Mouse (Mus musculus): ENCODE data around the gene Prdx5. TPM values are rescaled to one million over a fixed set of nuclear protein-coding genes. Genes with fewer than 3 reads are reported as not detected.
A peak's percentile ranks its signal among the peaks of the same experiment; 100 is the strongest.

Prdx5 gene
- polyA plus RNA-seq, 1 experiment from 2014 or later = 912 TPM

GRCm38 (mm10) chr19:6907811-6908540, 1.9 kb downstream of the Prdx5 start:
- Histone ChIP-seq H3K4me1 (replicated peaks; ENCODE audit: control insufficient read depth, insufficient read depth, low read length) (peaks cover 4% of the 10 kb centered on the region; the same call in 1 of the 2 replicates), H3K9ac (ENCODE audit: low read depth, low read length) (peak overlapping the region; percentile 68), H3K36me3 (ENCODE audit: control insufficient read depth, insufficient read depth) (peaks cover 47% of the 10 kb centered on the region), H3K4me2 (replicated peaks; ENCODE audit: low read depth) (peak overlapping the region; percentile 68), H3K4me3 (ENCODE audit: low read depth, low read length) (peak overlapping the region; percentile 64), H3K27ac (ENCODE audit: low read depth, low read length) (no peak overlapping the region), H3K9me3 (ENCODE audit: control insufficient read depth) (no peaks in the 10 kb centered on the region), H3K27me3 (replicated peaks; ENCODE audit: control insufficient read depth, insufficient read depth, low read length) (no peaks in the 10 kb centered on the region)
- WGBS = 74% methylated on average over 7 of the region's 7 CpGs
- peak; percentile 39 for TF ChIP-seq CTCF (IDR thresholded peaks at IDR 0.05; ENCODE audit: low read depth)
- no peak for ATAC-seq

GRCm38 (mm10) chr19:6907094-6907493, 2.8 kb downstream of the Prdx5 start:
- Histone ChIP-seq H3K27ac (ENCODE audit: low read depth, low read length) (no peak overlapping the region), H3K9ac (ENCODE audit: low read depth, low read length) (0 out of 2 replicates have a peak overlapping the region, but pooled peaks have one; percentile 1), H3K36me3 (ENCODE audit: control insufficient read depth, insufficient read depth) (peaks cover 38% of the 10 kb centered on the region), H3K4me2 (replicated peaks; ENCODE audit: low read depth) (peak overlapping the region; percentile 68; the same call in 1 of the 2 replicates), H3K27me3 (replicated peaks; ENCODE audit: control insufficient read depth, insufficient read depth, low read length) (no peaks in the 10 kb centered on the region), H3K9me3 (ENCODE audit: control insufficient read depth) (no peaks in the 10 kb centered on the region), H3K4me1 (replicated peaks; ENCODE audit: control insufficient read depth, insufficient read depth, low read length) (peaks cover 4% of the 10 kb centered on the region; the same call in 1 of the 2 replicates), H3K4me3 (ENCODE audit: low read depth, low read length) (no peak overlapping the region)
- TF ChIP-seq CTCF (IDR thresholded peaks at IDR 0.05; ENCODE audit: low read depth) = no peak
- ATAC-seq = no peak
- WGBS = 91% methylated on average over 8 of the region's 8 CpGs

DNA sequence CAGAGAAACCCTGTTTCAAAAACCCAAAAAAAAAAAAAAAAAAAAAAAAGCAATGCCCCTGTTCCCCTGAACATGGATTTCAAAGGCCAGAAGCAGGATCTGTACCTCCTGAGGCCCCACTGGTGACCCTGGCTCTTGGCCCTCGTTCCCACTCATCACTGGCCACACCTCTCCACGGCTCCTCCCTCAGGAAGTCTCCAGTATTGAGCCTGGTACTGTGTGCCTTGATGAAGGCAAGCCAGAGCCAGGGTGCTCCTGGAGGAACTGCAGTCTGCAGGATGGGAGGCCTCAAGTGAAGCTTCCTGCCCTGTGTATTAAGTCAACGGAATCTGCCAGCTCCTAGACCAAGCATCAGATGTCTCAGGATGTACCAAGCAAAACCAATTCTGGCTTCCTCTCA, 3.7 kb downstream of the Prdx5 start:
- ATAC-seq = no peak
- 76% methylated on average over 3 of the region's 3 CpGs for WGBS
- H3K4me1 ChIP-seq (replicated peaks; ENCODE audit: control insufficient read depth, insufficient read depth, low read length) = peaks cover 4% of the 10 kb centered on the region; the same call in 1 of the 2 replicates
- H3K36me3 ChIP-seq (ENCODE audit: control insufficient read depth, insufficient read depth) = peaks cover 29% of the 10 kb centered on the region
- H3K9ac ChIP-seq (ENCODE audit: low read depth, low read length) = no peak overlapping the region
- H3K4me3 ChIP-seq (ENCODE audit: low read depth, low read length) = no peak overlapping the region
- no peaks in the 10 kb centered on the region for H3K27me3 ChIP-seq (replicated peaks; ENCODE audit: control insufficient read depth, insufficient read depth, low read length)
- no peak overlapping the region for H3K4me2 ChIP-seq (replicated peaks; ENCODE audit: low read depth)
- no peaks in the 10 kb centered on the region for H3K9me3 ChIP-seq (ENCODE audit: control insufficient read depth)
- TF ChIP-seq CTCF (IDR thresholded peaks at IDR 0.05; ENCODE audit: low read depth) = 0 out of 2 replicates have a peak, but pooled peaks have one; percentile 11
- H3K27ac ChIP-seq (ENCODE audit: low read depth, low read length) = no peak overlapping the region

DNA sequence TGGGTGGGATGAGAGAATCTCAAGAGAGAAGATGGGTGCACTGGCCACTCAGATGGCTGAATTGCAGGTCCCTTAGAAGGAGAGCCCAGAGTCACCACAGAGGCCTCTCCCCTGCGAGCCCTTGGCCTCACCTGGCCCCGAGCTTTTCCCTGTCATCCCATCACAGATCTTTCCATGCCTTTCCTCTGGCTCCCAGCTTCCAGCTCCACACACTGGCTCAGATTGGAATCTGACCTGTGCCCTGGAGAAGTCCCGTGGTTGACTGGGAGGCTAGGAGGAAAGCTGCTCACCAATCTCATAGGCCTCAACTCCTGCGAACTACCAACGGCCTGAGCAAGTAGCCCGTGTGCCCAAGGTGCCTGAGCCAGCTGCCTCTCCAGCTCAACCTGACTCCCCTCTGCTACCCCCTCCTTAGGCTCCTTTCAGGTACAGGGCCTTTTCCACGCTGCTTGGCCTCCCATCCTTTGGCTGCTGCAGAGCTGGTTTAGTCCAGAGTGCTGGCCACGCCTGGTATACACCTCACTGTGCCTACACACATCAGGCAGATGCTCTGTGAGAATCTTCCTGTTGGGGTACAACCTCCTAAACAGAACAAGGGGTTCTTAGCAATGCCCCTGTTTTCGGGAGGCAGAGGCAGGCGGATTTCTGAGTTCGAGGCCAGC, 4.3 kb downstream of the Prdx5 start:
- Histone ChIP-seq H3K36me3 (ENCODE audit: control insufficient read depth, insufficient read depth) (peaks cover 26% of the 10 kb centered on the region; the same call in 1 of the 2 replicates), H3K4me1 (replicated peaks; ENCODE audit: control insufficient read depth, insufficient read depth, low read length) (peaks cover 4% of the 10 kb centered on the region; the same call in 1 of the 2 replicates), H3K4me2 (replicated peaks; ENCODE audit: low read depth) (no peak overlapping the region), H3K9me3 (ENCODE audit: control insufficient read depth) (no peaks in the 10 kb centered on the region), H3K4me3 (ENCODE audit: low read depth, low read length) (no peak overlapping the region), H3K9ac (ENCODE audit: low read depth, low read length) (no peak overlapping the region), H3K27me3 (replicated peaks; ENCODE audit: control insufficient read depth, insufficient read depth, low read length) (no peaks in the 10 kb centered on the region), H3K27ac (ENCODE audit: low read depth, low read length) (peak overlapping the region; percentile 64)
- no peak for ATAC-seq
- 87% methylated on average over 11 of the region's 11 CpGs for WGBS
- no peak for TF ChIP-seq CTCF (IDR thresholded peaks at IDR 0.05; ENCODE audit: low read depth)

GRCm38 (mm10) chr19:6904846-6905245, 5.1 kb downstream of the Prdx5 start:
- H3K27me3 ChIP-seq (replicated peaks; ENCODE audit: control insufficient read depth, insufficient read depth, low read length) = no peaks in the 10 kb centered on the region
- H3K9me3 ChIP-seq (ENCODE audit: control insufficient read depth) = no peaks in the 10 kb centered on the region
- peak overlapping the region; percentile 64 for H3K27ac ChIP-seq (ENCODE audit: low read depth, low read length)
- H3K36me3 ChIP-seq (ENCODE audit: control insufficient read depth, insufficient read depth) = peaks cover 26% of the 10 kb centered on the region; the same call in 1 of the 2 replicates
- peaks cover 4% of the 10 kb centered on the region; the same call in 1 of the 2 replicates for H3K4me1 ChIP-seq (replicated peaks; ENCODE audit: control insufficient read depth, insufficient read depth, low read length)
- ATAC-seq = no peak
- 60% methylated on average over 2 of the region's 2 CpGs for WGBS
- no peak overlapping the region for H3K9ac ChIP-seq (ENCODE audit: low read depth, low read length)
- H3K4me2 ChIP-seq (replicated peaks; ENCODE audit: low read depth) = no peak overlapping the region
- H3K4me3 ChIP-seq (ENCODE audit: low read depth, low read length) = no peak overlapping the region
- no peak for TF ChIP-seq CTCF (IDR thresholded peaks at IDR 0.05; ENCODE audit: low read depth)

DNA sequence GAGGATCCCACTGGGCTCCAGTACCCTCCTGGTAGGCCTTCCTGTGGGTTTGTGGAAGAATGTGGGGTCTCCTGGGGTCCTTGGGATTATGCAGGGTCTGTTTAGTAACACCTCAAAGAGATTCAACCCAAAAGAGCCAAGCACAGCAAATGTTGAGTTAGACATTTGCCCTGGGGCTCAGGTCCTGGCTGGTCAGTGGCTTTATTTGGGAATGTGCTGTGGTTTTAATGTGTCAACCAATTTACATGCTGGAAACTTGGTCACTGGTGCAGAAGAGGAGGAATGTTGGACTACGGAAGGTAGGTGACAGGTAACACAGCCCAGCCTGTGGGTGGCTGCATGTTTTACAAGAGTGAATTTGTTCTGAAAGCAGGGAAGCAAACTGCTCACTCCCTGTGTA, 6.9 kb downstream of the Prdx5 start:
- ATAC-seq = no peak
- Histone ChIP-seq H3K9ac (ENCODE audit: low read depth, low read length) (no peak overlapping the region), H3K4me3 (ENCODE audit: low read depth, low read length) (no peak overlapping the region), H3K4me1 (replicated peaks; ENCODE audit: control insufficient read depth, insufficient read depth, low read length) (peaks cover 3% of the 10 kb centered on the region; the same call in 1 of the 2 replicates), H3K4me2 (replicated peaks; ENCODE audit: low read depth) (no peak overlapping the region), H3K27ac (ENCODE audit: low read depth, low read length) (no peak overlapping the region), H3K36me3 (ENCODE audit: control insufficient read depth, insufficient read depth) (peaks cover 26% of the 10 kb centered on the region; the same call in 1 of the 2 replicates), H3K27me3 (replicated peaks; ENCODE audit: control insufficient read depth, insufficient read depth, low read length) (no peaks in the 10 kb centered on the region), H3K9me3 (ENCODE audit: control insufficient read depth) (no peaks in the 10 kb centered on the region)
- no peak for TF ChIP-seq CTCF (IDR thresholded peaks at IDR 0.05; ENCODE audit: low read depth)
- WGBS = 96% methylated on average over 1 of the region's 1 CpGs

All from intestine, postnatal 0 days (tissue).